Mouse (Mus musculus): ENCODE data around the gene Celsr1. TPM values are rescaled to one million over a fixed set of nuclear protein-coding genes. Genes with fewer than 3 reads are reported as not detected.

The Celsr1 gene
- total RNA-seq, 2 experiments from 2014 or later: 0.30 to 1.3 TPM

DNA sequence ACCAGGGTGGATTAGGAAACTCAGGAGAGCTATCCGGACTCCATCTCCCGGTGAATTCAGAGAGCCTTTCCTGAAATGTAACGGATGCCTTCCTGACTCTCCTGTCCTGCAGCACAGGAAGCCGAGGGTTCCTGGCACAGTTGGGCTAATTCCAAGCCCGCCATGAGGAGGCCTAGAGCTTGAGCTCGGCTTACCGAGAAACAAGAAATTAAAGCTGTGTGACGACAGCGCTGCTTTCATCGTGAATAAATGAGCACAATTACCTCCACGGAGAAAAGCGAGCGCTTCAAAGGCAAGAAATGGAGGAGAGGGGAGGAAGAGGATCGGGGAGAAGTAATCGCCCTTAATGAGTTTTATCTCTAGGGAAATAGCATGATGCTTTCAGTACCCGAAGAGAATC is 57.8 kb downstream of the Celsr1 start:
- ATAC-seq (replicated peaks; ENCODE audit: low FRiP score, poor library complexity, severe bottlenecking): no peak

DNA sequence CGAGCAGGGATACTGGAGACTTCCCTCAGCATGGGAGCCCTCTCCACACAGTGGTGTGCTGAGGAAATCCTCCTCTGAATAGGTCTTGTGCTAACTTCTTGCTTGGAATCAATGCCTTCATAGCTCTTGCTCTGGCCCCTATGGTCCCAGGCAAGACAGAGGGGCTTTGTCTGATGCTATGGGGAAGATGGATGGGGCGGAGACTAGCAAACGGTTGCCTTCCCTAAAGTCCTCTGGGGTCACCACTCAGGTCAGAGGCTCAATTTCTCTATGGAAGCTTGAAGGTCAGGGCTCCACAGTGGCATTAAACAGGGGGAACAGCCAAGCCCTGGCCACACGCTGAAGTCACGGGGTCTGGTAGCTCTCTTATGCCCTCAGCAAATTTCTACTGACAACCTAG is 62.0 kb downstream of the Celsr1 start:
- no peak for ATAC-seq (replicated peaks; ENCODE audit: low FRiP score, poor library complexity, severe bottlenecking)

DNA sequence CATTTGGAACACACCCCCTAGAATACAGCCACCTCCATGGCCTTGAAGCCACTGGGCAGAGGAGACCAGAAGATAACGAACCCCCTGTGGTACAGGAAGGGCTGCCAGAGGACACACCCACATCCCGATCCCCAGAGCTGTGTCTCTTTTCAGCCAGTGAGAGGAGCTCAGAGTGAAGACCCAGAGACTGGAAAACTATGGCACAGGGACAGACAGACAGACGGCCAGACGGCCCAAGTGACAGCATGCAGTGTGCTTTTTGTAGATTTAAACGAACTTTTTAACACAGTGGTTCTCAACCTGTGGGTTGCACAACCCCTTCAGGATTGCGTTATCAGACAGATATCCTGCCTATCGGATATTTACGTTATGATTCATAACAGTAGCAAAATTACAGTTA is 63.1 kb downstream of the Celsr1 start:
- ATAC-seq (replicated peaks; ENCODE audit: low FRiP score, poor library complexity, severe bottlenecking): no peak

DNA sequence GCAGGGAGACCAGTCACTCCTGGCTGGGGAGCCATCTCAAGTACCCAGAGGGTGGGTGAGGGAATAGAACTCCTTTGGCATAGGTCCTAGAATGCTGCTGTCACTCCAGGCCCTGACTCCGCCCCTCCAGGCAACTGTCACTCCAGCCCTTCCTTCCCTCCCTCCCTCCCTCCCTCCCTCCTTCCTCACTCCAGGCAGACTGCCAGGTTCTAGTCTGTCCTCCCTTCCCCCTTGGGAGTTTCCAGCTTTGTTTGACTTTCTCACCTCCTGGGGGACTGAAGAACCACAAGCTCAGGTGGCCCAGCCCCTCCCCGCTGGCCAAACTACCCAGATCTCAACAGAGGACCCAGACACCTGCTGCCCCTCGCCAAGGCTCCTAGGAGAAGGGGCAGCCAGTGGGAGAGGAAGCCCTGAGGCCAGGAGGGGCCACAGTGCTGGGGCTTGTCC is 63.8 kb downstream of the Celsr1 start:
- ATAC-seq (replicated peaks; ENCODE audit: low FRiP score, poor library complexity, severe bottlenecking): peak; percentile 54

DNA sequence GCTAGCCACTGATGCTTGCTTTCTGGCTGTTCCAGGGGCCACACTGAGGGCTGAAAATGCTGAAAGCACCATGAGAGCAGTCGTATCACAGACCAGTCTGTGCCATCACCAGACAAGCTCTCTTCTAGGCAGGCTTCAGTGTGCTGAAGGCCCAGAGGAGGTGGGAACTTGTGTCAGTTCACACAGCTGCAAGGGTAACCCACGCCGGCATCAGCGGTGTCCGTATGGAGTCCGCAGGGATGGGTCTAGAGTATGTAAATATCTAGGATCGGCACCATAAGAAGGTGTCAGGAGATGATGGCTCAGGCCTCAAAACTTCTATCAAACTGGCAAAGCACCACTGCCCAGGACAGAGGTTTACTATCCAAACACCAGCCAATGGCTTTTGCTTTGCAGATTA is 64.3 kb downstream of the Celsr1 start:
- no peak for ATAC-seq (replicated peaks; ENCODE audit: low FRiP score, poor library complexity, severe bottlenecking)

DNA sequence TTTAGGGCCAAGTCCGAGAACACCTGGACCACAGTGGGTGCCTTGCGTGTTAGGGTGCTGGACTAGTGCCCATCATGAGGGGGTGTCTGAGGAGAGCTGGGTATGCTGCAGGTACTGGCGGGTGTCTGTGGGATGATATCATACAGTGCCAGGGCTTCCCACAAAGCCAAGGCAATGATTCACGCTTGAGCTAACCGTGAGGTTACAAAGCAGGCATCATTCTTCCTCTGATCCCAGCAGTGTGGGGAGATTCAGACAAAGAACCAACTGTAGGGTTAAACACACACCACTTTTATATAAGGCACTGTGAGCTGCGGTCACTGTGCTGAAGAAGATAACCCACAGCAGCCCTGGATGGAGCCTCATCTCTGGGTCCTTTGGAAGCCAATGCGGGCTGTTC is 67.5 kb downstream of the Celsr1 start:
- no peak for ATAC-seq (replicated peaks; ENCODE audit: low FRiP score, poor library complexity, severe bottlenecking)

DNA sequence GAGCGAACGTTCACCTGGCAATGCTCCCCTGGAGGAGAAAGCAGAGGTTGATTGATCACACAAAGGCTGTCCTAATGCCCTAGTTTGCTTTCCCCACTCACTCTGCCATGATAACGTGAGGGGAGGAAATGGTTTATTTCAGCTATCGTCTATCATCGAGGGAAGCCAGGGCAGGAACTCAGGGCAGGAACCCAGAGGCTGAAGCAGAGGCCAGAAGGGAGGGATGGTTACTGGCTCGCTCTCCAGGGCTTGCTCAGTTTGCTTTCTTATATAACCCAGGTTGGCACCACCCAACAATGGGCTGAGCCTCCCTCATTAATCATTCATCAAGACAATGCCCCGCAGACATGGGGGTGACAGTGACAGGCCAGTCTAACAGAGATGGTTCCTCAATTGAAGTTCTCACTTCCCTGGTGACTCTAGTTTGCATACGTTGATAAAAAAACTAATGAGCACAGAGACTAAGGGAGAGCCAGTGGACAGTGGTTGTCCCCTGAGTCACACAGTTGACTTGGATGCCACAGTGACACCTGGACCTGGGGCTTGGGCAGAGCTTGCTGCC is 70.2 kb downstream of the Celsr1 start:
- ATAC-seq (replicated peaks; ENCODE audit: low FRiP score, poor library complexity, severe bottlenecking): no peak

DNA sequence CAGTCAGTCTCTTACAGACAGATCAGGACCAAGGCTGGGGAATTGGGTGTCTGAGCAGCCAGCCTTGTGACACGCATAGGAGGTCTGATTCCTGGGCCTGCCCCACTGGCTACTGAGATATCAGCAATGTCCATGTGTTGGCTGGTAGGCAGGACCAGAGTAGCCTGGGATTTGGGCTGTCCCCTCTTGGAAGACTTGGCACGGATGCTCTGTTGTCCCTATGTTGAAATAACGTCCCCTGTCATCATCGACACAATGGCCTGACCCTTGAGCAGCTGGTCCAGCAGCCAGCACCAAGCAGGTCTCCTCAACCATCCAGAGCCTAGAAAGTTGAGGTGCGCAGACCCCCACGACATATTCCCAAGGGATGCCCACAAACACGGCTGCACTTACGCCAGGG is 70.9 kb downstream of the Celsr1 start:
- no peak for ATAC-seq (replicated peaks; ENCODE audit: low FRiP score, poor library complexity, severe bottlenecking)

DNA sequence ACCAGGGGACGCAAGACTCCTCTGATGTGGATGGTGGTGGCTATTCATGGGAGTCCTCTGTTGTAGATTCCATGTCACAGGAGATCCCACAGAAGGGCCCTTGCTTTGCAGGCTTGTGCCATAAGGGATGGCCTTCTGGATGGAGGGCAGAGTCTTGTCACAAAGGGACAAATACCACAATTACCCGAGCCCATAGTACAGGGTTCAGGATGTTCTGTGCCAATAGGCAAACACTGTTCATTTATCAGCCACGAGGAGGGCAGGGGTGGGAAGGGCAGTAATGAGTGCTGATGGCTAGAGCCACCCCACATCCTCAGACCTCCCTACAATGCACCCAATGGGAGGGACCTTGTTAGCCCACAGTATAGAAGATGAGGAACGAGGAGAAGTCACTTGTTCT is 71.9 kb downstream of the Celsr1 start:
- ATAC-seq (replicated peaks; ENCODE audit: low FRiP score, poor library complexity, severe bottlenecking): no peak

DNA sequence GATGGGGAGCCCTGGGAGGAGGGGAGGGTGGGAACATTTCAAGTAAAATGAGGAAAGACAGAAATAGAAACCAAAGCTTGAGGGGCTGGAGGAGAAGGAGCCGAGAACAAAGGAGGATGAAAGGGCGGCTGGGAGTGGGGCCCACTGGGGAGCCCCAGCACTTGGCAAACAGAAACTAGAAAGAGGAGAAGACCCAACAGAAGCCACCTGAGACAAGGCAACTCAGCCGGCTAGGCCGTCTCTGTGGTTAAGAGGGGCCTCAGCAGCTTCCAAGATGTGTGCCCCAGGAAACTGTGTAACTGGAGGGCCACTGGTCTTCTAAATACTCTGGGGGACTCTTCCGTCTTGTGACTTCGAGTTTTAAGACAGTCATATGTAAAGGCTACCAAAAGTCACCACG is 72.4 kb downstream of the Celsr1 start:
- ATAC-seq (replicated peaks; ENCODE audit: low FRiP score, poor library complexity, severe bottlenecking): no peak

DNA sequence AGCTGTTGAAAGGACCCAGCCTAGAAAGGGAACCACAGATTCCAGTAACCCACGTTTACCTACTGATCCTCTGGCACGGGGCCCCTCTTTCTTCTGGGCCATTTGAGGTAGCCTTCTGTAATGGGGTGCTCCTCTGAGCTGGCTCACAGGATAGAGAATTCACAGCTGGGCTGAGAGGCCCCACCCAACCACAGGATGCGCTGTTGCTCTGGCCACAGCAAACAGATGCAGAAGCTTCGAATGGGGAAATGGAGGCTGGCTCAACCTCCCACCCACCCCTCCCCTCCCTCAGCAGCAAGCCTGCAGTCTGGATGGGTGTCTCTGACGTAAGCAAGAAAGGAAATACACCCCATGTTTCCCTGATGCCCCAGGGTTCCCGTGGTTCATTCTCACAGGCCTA is 77.4 kb downstream of the Celsr1 start:
- no peak for ATAC-seq (replicated peaks; ENCODE audit: low FRiP score, poor library complexity, severe bottlenecking)

DNA sequence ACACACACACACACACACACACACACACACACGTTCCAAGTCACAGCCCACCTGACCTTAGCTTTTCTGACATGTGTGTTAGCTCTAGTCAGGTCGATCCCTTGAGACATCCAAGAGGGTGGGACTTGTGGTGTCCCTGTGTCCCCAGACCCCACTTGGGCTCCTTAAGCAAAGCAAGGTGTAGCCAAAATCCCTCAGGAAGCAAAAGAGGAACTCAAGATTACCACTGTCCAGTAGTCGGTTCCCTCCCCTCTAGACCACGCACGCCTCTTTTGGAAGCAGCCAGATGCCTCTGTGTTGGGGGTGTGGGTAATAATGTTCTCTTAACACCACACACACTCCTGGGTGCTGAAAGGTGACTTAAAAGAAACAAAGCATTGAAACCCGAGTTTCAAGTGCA is 80.1 kb downstream of the Celsr1 start:
- ATAC-seq (replicated peaks; ENCODE audit: low FRiP score, poor library complexity, severe bottlenecking): no peak

DNA sequence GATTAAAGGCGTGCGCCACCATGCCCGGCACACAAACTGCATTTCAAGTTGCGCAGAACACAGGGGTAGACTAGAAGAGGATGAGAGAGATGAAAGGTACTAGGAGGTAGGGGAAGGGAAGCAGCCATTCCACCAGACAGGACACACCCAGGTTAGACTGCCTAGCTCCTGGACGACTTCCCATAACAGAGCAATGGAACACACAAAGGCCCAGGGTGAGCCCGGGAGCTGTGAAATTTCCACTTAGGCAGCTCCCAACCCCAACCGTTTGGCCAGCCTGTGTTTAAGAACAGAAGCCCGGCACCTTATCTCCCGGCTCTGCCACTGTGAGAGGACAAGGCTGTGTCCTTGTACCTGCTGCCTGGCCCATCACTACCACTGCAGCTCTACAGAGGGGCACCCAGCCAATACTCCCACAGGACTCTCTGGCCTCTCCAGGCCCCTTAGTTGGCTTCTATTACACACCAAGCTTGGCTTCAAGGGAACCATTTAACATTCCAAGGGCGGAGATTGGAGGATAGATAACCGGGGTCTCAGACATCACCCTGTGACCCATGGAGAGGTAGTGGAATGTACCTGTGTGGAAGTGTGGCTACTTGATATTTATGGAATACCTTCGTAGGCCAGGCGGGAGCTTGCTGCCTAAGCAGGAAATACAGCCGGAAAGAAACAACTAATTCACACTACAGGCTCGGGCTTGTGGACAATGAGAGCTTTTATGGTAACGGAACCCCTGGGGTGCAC is 84.0 kb downstream of the Celsr1 start:
- no peak for ATAC-seq (replicated peaks; ENCODE audit: low FRiP score, poor library complexity, severe bottlenecking)

DNA sequence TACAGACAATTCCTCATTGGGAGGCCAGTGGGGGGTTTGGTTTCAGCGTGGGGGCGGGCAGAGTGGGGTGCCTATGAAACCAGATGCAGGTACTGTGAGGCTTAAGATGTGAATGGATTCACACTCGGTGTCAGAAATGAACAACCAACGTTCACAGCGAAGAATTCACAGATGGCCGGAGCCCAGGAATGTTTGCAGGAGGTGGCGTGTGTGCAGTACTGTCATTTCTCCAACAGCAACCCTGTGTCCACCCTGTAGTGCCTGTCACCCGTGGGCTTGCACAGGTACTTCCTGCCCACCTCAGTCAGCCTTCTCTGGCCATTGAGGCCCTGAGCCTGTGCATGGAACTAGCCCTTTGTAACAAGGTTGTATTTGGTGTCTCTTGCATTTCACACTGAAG is 85.6 kb downstream of the Celsr1 start:
- ATAC-seq (replicated peaks; ENCODE audit: low FRiP score, poor library complexity, severe bottlenecking): no peak

DNA sequence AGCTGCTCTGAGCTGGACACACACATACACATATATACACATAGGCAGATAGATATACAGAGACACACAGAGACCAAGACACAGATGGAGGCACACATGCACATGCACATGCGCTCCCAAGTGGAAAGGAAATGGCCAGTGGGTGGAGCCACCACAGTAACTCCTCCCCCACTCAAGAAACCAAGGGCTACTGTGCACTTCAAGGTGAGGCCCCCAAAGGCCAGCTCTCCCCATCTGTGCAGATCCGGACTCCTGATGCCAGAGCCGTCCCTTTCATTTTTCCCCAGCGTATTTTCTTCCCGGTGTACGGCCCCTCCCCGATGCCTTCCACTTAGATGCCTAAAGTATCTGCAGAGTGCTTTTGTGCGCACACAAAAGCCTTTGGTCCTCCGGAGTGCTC is 86.0 kb downstream of the Celsr1 start:
- no peak for ATAC-seq (replicated peaks; ENCODE audit: low FRiP score, poor library complexity, severe bottlenecking)

DNA sequence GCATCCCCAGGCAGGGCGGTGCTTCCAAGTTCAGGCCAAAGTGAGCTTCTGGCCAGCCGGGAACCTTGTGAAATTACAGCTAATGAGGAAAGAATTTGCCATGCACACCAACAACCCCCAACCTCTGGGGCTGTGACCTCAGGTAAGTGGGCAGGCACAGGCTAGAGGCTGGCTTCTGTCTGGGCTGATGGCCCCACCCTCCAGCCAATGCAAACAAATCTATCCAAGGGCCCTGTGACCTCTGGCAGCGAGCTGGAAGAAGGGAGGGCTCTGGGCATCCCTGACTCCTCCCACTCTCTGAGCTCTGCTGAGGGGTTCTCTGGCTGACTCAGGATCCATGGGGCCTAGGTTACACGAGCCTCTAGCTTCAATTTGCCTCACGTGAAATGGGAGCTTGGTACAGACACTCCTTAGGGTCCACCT is 97.9 kb downstream of the Celsr1 start:
- no peak for ATAC-seq (replicated peaks; ENCODE audit: low FRiP score, poor library complexity, severe bottlenecking)

DNA sequence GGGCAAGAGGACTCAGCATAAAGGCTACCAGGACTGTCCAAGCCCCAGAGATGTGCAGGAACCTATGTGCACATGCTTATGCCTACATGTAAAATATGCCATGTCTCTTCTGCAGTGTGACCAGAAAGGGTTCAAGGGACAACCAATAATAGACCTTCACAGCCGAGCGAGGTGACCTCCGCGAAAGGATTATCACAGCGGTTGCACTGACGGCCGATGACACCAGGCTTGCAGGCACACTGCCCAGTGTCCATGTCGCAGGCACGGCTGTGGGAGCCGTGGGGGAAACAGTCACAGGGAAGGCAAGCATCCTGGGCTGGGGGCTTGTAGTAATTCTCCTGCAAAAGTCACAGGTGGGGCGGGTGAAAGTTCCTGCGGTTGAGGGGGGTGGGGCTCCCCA is 105.4 kb downstream of the Celsr1 start:
- ATAC-seq (replicated peaks; ENCODE audit: low FRiP score, poor library complexity, severe bottlenecking): no peak

DNA sequence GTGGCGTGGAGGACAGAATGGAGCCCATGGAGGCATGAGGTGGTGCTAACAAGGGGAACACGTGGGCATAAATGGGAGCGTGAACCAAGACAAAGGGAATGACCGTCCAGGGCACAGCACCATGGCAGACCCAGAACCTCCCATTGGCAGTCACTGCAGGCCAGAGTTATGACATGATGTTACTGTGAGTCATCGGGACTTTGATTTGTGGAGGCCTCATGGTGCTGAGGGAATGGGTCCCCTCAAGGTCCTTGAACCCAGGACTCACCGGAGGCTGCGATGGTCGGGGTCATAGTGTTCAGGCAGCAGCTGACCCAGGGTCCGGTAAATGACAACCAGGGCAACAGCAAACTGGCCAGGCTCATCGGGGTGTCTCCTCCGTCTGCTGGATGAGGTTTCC is 111.7 kb downstream of the Celsr1 start:
- ATAC-seq (replicated peaks; ENCODE audit: low FRiP score, poor library complexity, severe bottlenecking): no peak

DNA sequence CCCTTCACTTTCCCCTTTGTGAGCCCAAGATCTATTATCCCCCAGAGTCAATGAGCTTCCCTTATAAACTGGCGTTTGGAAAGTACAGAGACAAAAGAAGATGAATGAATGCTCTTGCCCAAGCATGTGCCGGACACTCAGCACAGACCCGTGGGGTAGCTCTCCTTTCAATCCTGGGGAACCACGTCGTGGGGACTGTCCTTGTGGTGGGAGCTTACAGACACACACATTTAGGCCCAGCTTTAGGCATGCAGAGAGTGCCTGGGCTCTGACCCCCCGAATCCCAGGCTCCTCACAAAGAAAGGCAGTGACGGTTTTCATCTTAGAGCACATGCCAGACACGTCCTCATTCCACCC is 113.7 kb downstream of the Celsr1 start:
- ATAC-seq (replicated peaks; ENCODE audit: low FRiP score, poor library complexity, severe bottlenecking): no peak

DNA sequence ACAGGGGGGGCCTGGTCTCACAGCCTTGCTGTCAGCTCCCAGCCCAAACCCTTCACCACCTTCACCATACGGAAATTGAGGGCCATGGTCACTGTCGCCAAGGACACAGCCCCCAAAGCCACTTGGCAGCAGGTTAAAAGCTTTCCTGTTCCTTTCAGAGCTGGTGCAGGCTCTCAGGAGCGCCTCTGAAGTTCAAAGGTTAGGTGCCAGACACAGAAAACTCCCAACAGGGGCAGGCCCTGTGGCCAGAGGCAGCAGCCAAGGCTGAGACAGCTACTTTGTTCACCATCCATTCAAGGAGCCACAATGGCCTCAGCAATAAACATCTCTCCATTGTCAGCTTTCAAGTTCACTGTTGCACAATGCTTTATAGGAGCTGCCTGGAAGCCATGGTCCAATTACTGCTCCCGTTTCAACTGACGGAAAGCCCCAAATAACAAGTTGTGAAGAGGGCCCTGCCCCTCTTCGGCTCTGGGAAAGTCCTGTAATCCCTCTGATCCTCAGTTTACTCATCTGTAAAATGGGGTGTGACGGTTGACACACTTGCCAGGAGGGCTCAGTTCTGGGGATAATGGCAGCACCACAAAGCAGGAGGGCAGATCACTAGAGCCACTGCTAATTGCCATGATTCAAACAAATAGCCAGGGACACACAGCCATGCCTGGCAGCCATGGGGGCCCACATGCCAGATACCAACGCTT is 114.2 kb downstream of the Celsr1 start:
- no peak for ATAC-seq (replicated peaks; ENCODE audit: low FRiP score, poor library complexity, severe bottlenecking)

DNA sequence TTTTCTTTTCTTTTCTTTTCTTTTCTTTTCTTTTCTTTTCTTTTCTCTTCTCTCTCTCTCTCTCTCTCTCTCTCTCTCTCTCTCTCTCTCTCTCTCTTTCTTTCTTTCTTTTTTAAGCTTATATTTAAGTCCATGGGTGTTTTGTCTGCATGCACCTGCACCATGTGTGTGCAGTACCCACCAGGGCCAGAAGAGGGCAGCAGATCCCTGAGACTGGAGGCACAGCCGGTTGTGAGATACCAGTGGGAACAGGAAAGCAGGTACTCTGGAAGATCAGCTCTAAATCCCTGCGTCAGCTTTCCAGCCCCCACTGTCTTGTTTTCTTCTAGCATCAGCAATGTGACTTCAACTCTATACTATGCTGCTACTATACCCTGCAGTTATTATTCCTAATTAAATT is 120.0 kb downstream of the Celsr1 start:
- ATAC-seq (replicated peaks; ENCODE audit: low FRiP score, poor library complexity, severe bottlenecking): peak; percentile 62; the same call in 1 of the 2 replicates

All from erythroid progenitor cell, adult 5-6 weeks (primary cell).